Mouse (Mus musculus): ENCODE data around the gene Wdfy4.

The Wdfy4 gene

GRCm38 (mm10) chr14:33189849-33190423 lies 4.6 kb upstream of the Wdfy4 start:
- no peak for DNase-seq

- no peak for DNase-seq
Measured at GRCm38 (mm10) chr14:33189230-33189629, 3.9 kb upstream of the Wdfy4 start.

DNA sequence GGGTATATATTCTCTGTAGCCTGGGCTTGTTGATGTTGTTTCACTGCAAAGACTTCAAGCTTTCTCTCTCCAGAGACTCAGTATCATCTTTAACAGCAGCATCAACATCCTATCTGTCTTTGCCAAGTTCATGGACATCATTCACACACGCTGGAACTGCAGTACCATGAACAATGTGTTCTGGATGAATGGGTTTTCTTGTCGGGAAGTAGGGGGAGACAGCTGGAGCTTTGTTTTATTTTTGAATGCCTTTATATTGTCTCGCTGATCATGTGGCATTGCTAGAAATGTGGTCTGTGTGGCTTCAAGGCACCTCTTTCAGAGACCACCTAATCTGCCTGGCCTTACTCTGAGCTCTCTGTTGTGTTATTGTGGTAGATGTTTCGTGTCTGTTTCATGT lies 1.9 kb upstream of the Wdfy4 start:
- DNase-seq: no peak

DNA sequence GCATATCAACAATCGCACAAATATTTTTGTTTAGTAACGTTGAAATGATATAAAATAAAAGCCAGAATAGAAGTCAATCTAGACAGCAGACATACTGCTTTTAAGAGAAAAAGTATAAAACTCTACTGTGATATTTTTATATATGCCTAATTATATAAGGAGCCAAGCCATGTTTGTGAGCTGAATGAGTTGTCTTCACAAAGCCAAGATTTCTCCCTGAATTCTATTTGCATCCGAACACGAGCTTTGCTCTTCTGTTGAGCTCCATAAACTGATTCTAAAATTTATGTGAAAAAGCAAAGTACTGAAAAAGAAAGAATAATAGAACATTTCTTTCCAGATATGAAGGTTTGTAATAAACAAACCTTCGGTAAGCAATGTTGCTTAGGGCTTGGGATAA lies 5.2 kb downstream of the Wdfy4 start:
- DNase-seq: no peak

DNA sequence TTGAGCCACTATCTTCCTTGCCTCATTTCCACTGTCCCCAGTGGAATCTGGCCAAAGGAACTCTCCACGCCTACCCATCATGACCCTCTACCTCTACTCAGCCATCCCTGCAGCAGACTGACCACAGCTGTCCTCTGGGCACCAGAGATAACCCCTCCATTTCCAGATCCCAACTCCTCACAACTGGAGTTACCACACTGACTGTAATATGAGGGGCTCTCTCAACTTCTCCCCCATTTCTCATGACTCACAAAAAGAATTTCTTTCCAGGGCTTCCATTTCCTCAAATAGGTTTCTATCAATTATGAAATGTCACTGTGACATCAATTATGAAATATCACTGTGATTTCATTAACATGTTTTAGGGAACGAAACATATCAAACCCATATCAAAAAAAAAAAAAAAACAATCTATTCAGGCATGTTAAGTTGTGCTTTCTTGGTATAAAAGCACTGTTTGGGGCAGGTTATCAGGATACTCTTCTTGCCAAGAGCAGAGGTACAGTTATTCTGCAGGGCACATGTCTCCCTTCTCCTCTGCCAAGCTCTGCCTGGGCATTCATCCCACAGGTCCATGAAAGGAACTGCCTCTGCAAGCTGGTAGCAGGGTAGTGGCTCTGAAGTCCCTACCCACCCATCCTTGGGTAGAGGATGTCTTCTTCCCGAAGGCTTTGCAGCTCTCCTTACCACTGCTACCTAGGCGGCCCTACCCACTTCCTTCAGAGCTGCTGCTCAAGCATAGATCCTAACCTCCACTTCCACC lies 10.1 kb downstream of the Wdfy4 start:
- DNase-seq: no peak

- no peak for DNase-seq
Measured at GRCm38 (mm10) chr14:33171942-33172341, 13.4 kb downstream of the Wdfy4 start.

DNA sequence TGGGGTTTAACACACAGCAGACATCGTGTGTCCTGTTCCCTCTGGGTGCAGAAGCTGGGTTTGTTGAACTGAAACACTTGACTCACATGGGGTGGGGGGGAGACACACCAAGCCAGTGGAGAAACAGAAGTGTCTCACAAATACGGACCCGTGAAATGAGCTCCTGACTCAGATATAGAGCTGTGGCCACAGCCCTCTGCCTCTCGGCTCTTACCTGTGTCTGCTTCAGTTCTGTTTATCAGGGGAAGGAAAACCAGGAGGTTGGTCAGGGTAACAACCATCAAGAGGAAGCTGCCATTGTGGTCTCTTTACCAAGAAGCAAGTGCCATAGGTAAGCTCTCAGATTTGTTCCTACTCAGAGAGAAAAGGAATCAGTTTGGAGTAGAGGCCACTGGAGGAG lies 16.6 kb downstream of the Wdfy4 start:
- no peak for DNase-seq

DNA sequence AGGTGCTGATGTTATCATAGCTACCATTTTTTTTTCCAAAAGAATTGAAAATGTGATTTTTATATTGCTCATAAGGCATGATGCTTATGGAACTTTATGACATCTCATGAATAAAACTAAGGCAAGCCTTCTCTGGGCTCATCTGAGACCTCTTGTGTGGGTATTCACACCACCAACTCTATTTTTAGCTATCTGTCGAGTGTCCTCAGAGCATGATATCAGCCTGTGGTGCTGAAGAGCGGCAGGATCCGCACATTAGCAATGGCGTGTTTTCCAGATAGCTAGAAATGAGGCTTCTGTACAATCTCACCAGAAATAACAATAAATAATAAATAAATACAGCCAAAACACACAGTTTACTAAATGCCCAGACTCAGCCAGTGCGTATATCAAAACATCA lies 23.1 kb downstream of the Wdfy4 start:
- no peak for DNase-seq

GRCm38 (mm10) chr14:33158268-33158667 lies 27.0 kb downstream of the Wdfy4 start:
- DNase-seq: no peak

GRCm38 (mm10) chr14:33152941-33153340 lies 32.4 kb downstream of the Wdfy4 start:
- DNase-seq: peak; percentile 50

- DNase-seq: peak; percentile 47
Measured at GRCm38 (mm10) chr14:33146287-33146686, 39.0 kb downstream of the Wdfy4 start.

DNA sequence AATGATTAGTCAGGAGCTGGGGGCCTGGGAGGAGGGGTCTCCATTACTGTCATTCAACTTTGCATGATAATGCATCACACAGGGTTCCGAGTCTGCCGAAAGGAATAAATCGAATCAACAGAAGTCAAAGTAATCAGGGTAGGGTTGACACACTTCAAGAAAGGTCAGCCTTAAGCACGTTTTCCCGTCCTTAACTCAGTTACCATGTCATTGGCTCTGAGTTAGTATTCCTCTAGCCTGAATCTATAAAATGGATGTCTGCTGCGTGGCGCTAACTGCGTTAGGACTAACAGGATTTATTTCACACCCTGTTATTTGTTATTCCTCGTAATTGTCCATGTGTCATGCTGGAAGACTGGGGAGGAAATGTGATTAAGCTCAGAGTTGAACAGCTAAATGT lies 48.5 kb downstream of the Wdfy4 start:
- no peak for DNase-seq

DNA sequence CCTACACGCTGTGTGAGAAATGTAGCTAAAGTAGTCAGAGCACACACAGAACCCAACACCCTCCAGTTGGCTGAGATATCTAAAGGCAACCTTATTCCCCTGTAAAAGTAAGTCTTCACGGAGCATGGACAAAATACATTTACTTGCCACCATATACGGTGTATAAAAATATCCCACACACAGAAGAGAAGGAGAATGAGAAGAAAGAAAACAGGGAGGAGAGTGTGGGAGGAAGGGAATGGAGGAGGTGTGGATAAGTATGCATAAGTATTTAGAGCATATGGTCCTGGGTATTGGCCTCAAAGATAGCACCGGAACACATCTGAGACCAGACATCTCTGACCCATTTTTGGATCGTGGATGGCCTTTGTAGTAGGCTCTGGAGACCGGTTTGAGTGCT lies 50.1 kb downstream of the Wdfy4 start:
- no peak for DNase-seq

DNA sequence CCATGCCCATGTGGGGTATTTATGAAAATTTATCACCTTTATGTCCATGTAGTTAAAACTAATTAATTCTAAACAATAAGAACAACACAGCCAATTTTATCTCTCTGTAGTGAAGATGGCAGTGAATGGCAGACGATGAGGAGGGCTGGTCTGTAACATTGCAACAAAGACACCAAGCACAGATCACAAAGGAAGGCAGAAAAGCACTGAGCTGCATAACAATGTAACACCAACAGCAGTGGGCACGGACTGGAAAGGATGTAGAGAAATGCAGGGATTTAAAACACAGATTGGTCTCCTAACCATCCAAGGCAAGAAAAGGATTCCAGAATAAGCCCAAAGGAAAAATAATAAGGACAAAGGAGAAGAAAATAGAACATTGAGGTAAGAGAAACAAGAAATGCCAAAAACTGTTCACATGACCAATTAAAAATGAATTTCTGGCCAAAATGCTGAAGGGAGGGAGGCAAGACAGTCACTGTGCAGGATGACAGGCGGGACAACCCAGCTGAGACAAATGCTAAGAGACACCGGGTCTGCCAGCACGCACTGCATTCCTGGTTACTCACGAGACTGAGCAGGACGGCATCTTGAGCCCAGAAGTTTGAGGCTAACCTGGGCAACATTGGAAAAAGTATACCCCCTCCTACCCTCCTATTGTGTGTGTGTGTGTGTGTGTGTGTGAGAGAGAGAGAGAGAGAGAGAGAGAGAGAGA lies 54.1 kb downstream of the Wdfy4 start:
- DNase-seq: no peak

DNA sequence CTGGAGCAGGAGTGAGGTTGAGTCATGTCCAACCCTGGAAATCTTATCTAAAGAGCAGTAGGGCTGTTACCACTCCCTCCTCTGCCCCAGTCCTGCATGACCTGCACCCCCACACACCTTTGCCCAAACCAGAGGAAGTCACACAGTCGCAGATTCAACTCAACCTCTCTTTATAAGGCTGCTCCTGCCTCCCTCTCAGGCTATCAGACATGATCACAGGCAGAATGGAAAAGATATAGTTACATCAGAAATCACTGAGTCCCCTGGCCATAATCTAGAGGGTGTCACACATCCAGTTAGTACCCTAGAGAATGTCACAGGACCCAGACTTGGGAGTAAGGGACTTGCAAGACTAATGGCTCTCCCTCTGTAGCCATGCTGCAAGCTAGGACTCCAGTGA lies 68.7 kb downstream of the Wdfy4 start:
- DNase-seq: no peak

DNA sequence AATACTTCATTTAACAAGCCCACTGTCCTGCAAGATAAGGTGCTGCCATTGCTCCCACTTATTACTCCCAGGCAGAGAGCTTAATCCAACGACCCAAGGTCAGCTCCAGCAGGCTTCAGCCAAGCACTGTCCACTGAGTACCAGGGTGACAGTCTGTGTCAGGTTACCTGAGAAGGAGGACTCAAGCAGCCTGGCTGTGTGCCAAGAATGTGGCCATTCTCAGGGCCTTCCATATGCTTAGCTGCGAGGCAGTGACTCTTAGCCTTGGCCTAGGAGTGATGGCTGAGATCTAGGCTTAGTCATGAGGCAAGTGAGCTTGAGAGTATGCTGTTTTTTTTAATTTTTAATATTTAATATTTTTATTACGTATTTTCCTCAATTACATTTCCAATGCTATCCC lies 80.5 kb downstream of the Wdfy4 start:
- no peak for DNase-seq

DNA sequence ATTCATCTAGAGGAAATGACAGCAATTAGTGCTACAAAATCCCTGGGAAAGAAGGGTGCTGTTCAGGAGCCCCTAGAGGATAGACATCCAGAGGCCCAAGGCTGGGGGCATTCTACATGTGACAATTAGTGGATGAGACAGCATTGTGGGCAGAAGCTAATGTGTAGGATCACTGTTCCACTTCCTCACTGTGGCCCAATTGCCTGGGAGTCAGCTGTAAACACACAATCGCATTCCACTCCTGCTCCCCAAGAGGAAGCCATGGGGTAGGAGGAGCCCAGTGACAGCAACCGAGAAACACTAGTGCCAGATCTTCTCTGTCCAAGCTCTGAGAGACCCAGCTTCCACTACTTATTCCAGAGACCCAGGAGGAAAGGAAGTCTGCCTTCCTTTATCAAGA lies 83.7 kb downstream of the Wdfy4 start:
- DNase-seq: no peak

DNA sequence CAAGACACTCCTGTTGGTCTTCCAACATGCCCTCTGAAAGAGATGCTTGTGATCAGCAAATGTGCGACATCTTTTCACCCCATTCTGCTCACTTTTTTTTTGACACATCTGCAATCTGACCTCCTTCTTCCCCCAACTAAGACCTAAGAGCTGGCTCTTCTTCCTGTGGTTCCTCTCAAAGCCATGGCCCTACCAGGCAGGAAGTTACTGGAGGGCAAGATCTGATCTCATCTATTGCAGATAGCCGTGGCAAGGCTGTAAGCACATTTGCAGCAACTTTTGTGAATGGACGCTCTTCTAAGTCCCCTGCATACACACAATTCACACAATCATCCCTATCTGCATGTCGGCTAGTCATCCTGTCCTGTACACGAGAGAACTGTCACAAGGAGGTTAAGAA lies 85.4 kb downstream of the Wdfy4 start:
- DNase-seq: no peak

DNA sequence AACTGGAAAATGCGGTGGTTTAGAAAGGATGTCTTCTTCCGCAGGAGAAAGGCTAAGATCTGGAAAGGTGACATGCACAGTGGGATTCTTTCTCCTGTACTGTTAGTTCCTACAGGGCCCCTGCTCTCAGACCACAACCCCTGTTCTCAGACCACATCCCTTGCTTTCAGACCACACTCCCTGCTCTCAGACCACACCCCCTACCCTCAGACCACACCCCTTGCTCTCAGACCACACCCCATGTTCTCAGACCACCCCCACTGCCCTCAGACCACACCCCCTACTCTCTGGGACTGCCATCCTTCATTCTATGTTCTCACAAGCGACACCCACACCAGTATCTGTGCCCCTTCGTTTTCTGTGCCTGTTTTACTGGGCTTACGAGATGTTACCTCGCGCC lies 86.2 kb downstream of the Wdfy4 start:
- DNase-seq: peak; percentile 62

DNA sequence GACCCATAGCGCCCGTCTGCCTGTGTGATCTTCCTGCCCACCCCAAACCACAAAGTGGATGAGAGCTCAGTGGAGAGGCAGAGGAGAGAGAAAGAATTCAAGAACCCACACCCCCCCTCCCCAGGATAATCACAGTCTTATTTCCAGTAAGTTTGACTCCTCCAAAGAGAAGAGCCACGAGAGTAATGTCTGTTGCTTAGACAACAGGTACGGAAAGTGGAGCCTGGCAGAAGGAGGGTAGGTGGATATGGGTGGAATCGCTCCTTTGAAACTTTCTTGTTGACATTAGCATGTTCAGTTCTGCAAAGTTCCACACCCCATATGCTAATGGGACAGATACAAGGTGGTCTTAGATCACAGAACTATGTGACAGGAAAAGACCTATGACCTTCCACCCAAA lies 88.8 kb downstream of the Wdfy4 start:
- DNase-seq: no peak

GRCm38 (mm10) chr14:33083326-33083725 lies 102.0 kb downstream of the Wdfy4 start:
- DNase-seq: no peak

DNA sequence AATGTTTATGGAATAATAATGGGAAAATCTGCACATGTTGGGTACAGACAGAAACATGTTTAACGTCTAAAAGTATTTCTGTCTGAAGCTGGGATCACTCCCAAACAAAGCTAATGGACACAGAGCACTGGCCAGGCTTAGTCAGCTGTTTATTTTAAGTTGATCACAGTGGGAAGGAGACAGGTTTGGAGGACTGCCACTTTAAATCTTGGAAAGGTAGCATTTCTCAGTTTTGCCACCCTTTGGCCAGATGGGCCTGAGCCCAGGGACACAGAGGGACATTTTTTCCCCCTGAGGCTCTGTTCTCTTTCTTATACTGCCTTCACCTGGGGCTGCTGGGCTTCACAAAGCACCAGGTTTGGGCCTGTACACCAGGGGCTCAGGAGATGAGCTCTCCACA lies 103.0 kb downstream of the Wdfy4 start:
- DNase-seq: no peak

GRCm38 (mm10) chr14:33081370-33081860 lies 103.9 kb downstream of the Wdfy4 start:
- no peak for DNase-seq

GRCm38 (mm10) chr14:33078596-33078995 lies 106.7 kb downstream of the Wdfy4 start:
- no peak for DNase-seq

Data from thymus, postnatal 4 days (tissue).